Mouse (Mus musculus): Measurements from ENCODE around the gene Ly6g5c.

DNA sequence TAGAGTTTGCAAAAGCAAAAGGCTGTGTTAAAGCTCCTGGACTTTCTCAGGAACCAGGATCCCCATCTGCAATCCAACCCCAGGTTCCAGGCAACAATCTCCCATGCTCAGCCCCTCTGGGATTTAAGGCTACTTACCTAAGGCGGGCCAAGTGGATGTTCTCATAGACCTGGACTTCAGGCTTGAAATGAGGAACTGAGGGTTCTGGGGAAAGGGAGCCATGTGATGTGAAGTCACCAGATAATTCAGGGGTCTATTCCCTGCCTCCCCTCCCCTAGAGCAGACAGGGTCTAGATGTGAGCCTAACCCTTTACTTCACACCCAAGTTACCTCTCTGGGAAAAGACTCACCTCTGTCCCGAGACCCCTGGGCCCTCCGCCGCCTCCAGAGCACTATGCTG is 27.4 kb upstream of the Ly6g5c start:
- TF ChIP-seq GATA1 (IDR thresholded peaks at IDR 0.05; ENCODE audit: borderline replicate concordance, low read length), result no peak
- no peak for TF ChIP-seq FLI1 (IDR thresholded peaks at IDR 0.05; ENCODE audit: low read length)

Data from megakaryocyte, embryonic 14.5 days (primary cell).